Mouse (Mus musculus) central nervous system, embryonic 11.5 days (tissue): ENCODE results near the gene Oog4. TPM values are rescaled to one million over a fixed set of nuclear protein-coding genes. Genes with fewer than 3 reads are reported as not detected.

Experiments used
- polyA plus RNA-seq: library from polyadenylated mRNA; depleted of rRNA; stranded (reverse); fragments of >200 nt; gene quantifications from 2 replicates; pipeline ENCODE4 v1.2.3, GENCODE M21; 2012; rRNA removed

Oog4 gene
- not detected in 2 replicates for polyA plus RNA-seq

GRCm38 (mm10) chr4:143450224-143450623 lies at the start of gene Oog4:
TSS of gene Oog4 (minus strand) at chr4:143450324.

GRCm38 (mm10) chr4:143412219-143413092 lies 37.7 kb downstream of the Oog4 start, which contains the start of gene Pramef8:
TSS of gene Pramef8 (plus strand) at chr4:143412426.

GRCm38 (mm10) chr4:143394181-143394580 lies 55.9 kb downstream of the Oog4 start, which contains the start of gene Pramel1:
TSS of gene Pramel1 (plus strand) at chr4:143394428.

Other genes with a start within 250 kb of the Oog4 start
- 21.2 and 25.7 TPM in 2 replicates for gene Prdm2, start 237.3 kb downstream of the Oog4 start, polyA plus RNA-seq
- gene Pdpn, start 150.8 kb downstream of the Oog4 start, polyA plus RNA-seq = 43.1 and 53.0 TPM in 2 replicates
- 0.16 and 0.32 TPM in 2 replicates for gene Lrrc38, start 100.6 kb downstream of the Oog4 start, polyA plus RNA-seq
- gene Pramel1, start 55.9 kb downstream of the Oog4 start, polyA plus RNA-seq = not detected in 2 replicates
- 7.9 and 13.6 TPM in 2 replicates for gene Pramef8, start 37.9 kb downstream of the Oog4 start, polyA plus RNA-seq
- not detected in 2 replicates for gene Gm13043, start 61.0 kb upstream of the Oog4 start, polyA plus RNA-seq
- not detected in 2 replicates for gene Gm13040, start 85.6 kb upstream of the Oog4 start, polyA plus RNA-seq
- not detected in 2 replicates for gene BC080695, start 101.4 kb upstream of the Oog4 start, polyA plus RNA-seq
- not detected in 2 replicates for gene Gm13057, start 101.4 kb upstream of the Oog4 start, polyA plus RNA-seq
- not detected in 2 replicates for gene Gm13083, start 164.7 kb upstream of the Oog4 start, polyA plus RNA-seq
- not detected in 2 replicates for gene Gm13088, start 206.9 kb upstream of the Oog4 start, polyA plus RNA-seq